Mouse (Mus musculus) mature B cell (primary cell): ENCODE data around the gene Clba1.

ENCODE experiments used
- in situ Hi-C: fragments of 300-500 bp; cut with MboI; formaldehyde crosslinking; loops from 2 replicates; pipeline ENCODE4 v1.14.3; 2019

Gene Clba1

DNA sequence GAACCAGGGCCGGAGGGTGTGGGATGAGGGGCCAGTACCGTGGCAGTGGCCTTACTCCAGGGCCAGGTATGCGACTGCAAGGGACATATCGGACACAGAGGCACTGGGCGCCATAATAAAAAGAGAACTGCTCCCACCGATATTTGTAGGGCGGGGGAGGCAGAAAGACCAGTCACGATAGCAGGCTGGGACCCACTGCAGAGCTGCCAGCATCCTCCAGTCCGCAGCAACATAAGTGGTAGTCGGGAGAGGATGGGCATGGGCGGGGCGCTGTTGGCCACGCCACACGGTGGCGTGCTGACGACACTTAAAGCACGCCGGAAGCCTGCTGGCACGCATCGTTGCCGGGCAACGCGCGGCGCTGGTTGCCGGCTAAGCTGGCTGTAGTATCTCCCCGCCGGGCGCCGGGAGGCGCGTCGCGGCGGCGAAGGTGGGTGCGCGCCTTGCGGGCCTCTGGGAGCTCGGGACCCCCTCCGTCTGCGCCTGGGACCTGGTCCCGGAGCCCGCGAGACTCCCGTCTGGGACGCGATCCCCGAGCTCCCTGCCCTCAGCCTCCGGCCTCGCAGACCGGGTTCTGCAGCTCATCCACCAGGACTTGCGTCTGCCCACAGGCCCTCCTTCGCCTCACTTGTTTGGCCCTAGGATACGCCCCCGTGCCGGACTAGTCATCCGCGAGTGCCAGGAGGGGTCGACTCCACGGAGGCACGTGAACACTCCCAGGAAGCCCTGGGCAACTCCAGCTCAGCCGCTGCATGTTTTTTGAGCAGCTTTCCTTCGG is at the start of gene Clba1:
TSS of gene Clba1 (plus strand) at position 351 of the 778 bp plus-strand sequence.
- in situ Hi-C loops = no loop called here

GRCm38 (mm10) chr12:112759471-112759870 is 49.3 kb upstream of the Clba1 start:
- in situ Hi-C loops = no loop called here

DNA sequence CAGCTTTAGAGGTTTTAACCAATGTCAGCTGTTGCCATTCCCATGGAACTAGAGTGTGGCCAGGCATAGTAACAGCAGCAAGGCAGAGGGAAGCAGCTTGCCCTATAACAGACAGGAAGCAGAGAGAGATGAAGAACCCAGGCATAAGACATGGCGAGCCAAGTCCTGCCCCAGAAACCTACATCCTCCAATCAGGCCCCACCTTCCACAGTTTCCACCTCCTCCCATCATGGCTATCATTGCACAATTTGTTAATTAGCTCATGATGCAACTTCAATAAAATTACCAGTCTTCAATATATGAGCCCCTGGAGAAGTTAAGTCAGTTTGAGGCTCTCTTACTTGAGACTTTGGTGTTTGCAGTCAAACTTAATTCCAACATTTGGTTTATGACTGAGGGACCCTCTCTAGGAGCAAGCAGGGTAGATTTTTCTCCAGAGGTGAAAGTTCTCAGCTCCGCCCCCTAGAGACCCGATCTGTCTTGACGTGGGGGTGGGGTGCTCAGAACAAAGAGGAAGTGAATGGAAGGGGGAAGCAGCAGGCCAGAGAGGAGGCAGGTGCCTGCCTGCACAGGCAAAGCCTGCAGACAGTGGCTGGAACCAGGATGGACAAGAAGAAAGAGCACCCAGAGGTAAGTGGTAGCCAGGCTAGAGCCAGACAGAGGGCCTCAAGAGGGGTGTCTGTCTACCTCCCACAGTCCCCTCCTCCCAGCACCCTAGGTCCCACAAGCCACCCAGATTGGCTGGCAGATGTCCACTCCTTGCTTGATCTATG is 48.4 kb upstream of the Clba1 start, which contains the start of gene Pld4:
TSS of gene Pld4 (plus strand) at position 502 of the 773 bp plus-strand sequence.
- in situ Hi-C loops = no loop called here

- in situ Hi-C loops = no loop called here
Observed at GRCm38 (mm10) chr12:112761411-112761810, 47.3 kb upstream of the Clba1 start.

DNA sequence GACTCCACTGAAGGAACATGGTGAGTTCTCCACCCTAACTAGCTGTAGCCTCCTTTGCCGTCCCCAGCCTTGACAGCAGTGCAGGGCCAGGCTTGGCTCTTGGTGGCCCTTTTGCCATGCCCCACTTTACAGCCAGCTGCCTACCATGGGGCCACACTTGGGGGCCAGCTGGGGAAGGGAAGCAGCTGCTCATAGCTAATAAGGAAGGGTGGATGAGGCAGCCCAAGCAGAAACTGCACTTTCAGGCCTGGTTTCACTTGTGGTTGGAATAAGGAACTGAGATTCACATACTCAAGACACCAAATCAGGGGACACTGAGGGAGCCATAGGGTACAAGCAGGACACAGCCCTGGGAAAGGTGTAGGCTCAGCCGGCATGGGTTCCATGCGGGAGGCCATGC is 46.7 kb upstream of the Clba1 start:
- in situ Hi-C loops = no loop called here

DNA sequence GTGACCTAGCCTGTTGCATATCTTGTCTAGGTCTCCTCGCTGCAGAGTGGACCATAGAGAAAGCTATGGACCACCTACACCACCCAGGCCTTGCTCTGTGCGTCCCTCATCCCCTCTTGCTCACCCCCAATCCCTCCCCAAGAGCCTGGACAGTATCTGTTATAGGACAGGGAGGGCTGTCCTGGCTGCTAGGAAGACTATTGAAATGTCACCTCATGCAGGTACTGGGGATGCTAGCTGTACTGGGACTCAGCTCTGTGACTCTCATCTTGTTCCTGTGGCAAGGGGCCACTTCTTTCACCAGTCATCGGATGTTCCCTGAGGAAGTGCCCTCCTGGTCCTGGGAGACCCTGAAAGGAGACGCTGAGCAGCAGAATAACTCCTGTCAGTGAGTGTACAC is 45.6 kb upstream of the Clba1 start:
- in situ Hi-C loops = no loop called here

DNA sequence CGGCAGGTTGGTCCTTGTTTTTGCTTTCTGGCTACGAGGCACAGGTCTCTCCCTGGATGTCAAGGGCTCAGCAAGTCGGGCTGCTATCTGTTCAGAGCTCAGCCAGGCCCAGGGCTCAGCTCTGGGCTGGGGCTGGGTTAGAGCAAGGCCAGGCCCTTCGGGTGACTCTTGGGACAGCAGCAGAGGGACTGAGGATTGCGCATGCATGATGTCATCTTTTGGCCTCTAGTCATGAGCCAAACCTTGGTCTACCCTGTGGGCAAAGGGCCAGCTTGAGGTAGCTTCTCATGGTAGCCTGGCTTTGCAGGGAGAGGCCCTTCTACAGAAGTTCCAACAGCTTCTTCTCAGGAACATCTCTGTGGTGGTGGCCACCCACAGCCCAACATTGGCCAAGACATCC is 44.6 kb upstream of the Clba1 start:
- in situ Hi-C loops = no loop called here

GRCm38 (mm10) chr12:112764991-112765390 is 43.7 kb upstream of the Clba1 start:
- in situ Hi-C loops = no loop called here

DNA sequence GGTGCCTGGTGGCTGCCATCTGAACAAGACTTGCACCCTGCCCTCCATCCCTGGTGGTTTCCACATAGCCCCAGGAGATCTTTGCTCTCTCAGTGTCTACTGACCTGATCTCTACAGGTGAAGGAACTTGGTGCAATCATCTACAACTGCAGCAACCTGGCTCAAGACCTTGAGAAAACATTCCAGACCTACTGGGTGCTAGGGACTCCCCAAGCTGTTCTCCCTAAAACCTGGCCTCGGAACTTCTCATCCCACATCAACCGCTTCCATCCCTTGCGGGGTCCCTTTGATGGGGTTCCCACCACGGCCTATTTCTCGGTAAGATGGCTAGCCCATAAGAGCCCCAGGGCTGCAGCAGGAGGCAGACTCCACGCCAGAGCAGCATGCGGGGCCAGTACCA is 42.2 kb upstream of the Clba1 start:
- in situ Hi-C loops = no loop called here

DNA sequence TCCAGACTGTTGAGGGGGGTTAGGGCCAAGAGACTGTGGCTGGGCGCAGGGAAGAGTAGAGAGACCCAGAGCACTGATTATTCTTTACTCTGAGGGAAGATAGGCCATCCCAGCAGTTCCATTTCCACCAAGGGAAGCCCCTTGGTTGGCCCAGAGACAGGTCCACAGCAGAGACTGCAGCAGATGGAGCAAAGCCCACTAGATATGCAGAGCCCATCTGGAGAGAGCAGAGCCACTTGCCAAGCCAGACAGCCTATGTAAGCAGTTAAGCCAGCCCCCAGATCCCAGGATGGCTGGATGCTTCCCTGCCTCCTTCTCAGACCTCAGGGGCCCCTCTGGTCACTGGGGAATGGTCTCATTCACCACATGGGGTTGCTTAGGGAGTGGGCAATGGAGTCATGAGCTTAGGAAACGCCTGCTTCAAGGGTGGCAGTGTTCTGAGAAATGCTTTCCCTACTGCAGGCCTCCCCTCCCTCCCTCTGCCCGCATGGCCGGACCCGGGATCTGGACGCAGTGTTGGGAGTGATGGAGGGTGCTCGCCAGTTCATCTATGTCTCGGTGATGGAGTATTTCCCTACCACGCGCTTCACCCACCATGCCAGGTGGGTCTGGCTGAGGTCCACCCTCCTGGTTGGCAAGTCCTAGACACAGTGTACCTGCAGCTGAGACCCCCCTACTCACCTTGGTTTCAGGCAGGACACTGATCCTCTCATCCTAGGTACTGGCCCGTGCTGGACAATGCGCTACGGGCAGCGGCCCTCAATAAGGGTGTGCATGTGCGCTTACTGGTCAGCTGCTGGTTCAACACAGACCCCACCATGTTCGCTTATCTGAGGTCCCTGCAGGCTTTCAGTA is 41.5 kb upstream of the Clba1 start:
- in situ Hi-C loops = no loop called here

GRCm38 (mm10) chr12:112768166-112768565 is 40.6 kb upstream of the Clba1 start:
- in situ Hi-C loops = no loop called here

DNA sequence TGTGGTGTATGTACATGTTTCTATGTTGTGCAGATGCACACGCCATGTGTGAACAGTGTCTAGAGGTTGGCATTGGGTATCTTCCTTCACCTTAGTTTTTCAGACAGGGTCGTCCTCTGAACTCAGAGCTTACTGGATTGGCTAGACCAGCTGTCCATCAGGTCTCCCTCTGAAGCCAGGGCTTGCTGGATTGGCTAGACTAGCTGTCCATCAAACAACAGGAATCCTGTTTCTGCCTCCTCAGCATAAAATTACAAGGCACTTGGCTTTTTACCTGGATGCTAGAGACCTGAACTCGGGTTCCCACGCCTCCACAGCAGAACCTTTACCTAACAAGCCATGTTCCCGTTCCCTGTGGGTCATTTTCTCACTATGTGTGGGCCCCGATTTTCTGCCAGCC is 39.7 kb upstream of the Clba1 start:
- in situ Hi-C loops = no loop called here

- in situ Hi-C loops = no loop called here
Observed at GRCm38 (mm10) chr12:112769751-112770150, 39.0 kb upstream of the Clba1 start.

DNA sequence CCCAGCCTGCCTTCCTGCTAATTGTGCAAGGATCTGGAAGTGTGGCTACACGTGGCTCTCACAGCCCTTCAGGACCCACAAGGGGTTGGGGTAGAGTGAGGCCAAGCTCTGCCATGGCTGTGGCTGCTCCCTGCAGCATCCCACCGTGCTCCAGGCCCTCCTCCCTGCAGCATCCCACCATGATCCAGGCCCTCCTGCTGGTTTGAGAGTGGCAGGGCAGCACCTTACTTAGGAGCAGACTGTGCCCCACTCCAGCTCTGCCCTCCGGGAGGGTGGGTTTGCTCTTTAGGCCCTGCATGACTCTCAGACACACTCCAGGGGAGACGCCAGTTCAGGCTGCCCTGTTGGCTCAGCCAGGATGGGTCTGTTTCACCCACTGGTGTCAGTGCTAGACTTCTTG is 38.3 kb upstream of the Clba1 start:
- in situ Hi-C loops = no loop called here

DNA sequence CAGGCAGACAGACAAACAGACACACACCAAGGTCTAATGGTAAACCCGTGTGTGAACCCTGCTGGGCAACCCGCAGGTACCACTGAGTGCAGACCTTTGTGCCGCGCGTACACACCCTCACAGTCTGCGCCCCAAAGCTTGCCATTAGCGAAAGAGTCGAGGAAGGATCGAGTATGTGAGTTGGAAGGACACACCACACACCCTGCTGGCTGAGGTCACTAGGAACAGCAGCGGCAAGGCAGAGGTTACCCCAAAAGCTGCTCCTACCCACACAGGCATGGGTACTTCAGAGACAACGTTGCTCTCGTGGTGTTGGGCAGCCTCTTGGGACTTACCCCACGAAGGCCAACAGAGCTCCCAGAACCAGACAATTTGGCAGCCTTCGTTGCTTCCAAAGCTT is 36.4 kb upstream of the Clba1 start:
- in situ Hi-C loops = no loop called here

DNA sequence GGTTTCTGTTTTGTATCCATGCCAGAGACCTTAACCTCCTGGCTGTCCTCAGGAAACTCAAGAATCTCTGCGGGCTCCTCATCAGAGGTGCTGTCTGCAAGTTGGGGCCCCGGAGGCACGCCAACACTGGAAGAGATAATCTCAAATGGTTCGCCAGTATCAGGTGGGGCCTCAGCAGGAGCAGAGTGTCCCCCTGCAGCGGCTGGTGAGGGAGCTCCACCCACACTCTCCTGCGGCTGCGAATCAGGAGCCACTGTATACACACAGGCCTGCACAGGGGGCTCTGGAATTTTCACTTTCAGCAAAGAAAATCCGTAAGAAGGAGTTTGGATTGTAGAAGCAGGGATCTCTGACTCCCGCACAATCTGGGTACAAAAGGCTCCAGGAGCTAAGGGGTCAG is 35.4 kb upstream of the Clba1 start:
- in situ Hi-C loops = no loop called here

- in situ Hi-C loops = no loop called here
Observed at GRCm38 (mm10) chr12:112774026-112774425, 34.7 kb upstream of the Clba1 start.

DNA sequence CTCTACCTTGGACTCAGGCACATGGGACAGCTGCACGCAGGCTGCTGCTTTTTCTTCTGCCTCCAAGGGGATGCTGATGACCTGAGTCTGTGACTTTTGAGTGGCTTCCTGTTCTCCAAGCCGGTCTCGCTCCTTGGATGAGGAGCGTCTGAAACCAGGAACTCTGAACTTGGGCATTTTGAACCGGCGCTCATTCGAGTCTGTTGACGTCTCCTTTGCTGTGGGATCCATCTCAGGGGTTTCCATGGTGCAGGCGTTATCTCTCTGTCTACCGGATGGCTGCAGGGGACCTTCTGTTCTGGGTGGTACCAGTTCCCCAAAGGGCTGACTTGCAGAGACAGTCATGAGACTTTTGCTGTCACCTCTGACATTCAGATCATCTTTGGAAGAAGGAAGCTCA is 34.3 kb upstream of the Clba1 start:
- in situ Hi-C loops = no loop called here

GRCm38 (mm10) chr12:112791026-112791425 is 17.7 kb upstream of the Clba1 start:
- in situ Hi-C loops = no loop called here

DNA sequence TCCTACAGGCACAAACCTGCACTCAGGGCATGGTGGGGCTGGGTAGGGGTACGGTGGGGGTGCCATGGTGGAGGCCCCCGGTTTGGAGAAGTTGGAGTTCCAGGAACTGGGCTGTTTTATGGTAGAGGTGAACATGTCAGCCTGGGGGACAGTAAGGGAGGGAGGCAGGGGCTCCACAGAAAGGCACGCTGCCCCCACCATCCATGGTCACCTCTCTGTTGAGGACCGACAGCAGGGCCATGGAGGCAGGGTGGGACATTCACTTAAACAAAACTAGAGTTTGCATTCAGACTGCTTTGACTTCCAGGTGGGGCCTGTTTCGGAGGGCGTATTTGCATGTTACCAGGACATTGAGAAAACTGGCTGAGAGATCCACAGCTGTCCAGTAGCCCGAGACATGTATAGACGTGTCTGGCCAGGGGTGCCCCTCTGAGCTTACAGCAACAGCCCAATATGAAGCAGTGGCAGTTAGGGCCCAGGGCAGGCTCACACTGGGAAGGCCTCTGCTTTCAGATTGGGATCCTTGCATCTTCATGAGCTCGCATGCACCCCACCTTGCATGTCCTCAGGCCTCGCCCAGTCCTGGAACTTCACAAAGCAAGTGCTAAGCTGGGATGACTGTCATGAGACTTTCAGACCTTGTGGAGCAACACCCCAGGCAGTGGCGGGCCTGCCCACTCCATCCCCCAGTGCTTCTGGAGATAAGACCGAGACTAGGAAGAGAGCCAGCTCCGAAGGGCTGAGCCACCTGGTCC is 15.0 kb upstream of the Clba1 start:
- in situ Hi-C loops = no loop called here

DNA sequence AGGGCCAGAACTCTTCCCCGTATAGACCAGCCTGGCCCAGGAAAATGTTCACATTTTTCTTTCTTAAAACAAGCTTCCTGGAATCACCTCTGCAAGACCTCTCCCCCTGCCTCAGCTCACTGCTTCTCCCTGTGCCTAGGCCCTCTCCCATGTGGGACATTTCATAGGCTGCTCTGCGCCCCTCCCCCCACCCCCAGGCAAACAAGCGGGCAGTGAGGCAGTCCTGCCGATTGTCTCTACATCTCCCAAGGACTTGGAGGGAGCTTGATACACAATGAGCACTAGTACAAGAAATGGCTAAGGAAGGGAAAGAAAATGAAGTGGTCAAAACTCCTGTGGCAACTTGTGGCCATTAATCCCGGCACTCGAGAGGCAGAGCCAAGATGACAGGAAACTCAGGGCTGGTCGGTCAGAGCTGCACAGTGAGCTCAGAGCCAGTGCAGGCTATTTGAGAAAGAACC is 14.4 kb upstream of the Clba1 start:
- in situ Hi-C loops = no loop called here
